Mouse (Mus musculus): ENCODE results near the gene Gm17359.

GRCm38 (mm10) chr3:79500279-79500678, 163.8 kb downstream of the Gm17359 start:
- no peak for TF ChIP-seq POLR2A (IDR thresholded peaks at IDR 0.05; ENCODE audit: low read depth, low read length)
- TF ChIP-seq CTCF (IDR thresholded peaks at IDR 0.05; ENCODE audit: extremely low read depth, insufficient read depth, insufficient read length, insufficient replicate concordance) = no peak
